Mouse (Mus musculus) right cerebral cortex, postnatal 10 days (tissue): ENCODE data around the gene Uqcc1.

Experiments used
- DNase-seq, 2 experiments: peaks; one replicate each; pipeline ENCODE4 v3.0.0; 2021; ENCODE audit warnings: low spot score in 2 of 2

The Uqcc1 gene

DNA sequence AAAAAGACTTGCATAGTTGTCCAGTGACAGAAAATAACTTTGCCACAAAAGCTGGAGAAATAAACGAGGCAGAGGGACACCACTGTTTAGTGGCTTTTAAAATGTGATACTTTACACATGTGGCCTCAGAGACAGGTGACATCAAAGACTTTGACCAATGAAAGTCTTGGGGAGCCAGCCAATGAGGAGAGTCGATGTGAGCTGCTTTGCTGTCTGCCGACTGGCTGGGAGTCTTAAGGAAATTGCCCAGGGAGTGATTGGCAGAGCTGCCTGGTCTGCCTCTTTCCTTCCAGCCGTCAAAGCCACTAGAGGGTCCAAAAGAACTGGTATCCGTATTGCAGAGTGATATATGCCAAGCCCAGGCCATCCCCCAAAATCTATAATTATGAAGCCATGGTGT lies 115.3 kb downstream of the Uqcc1 start:
- DNase-seq: peak; percentile 56 to 78

DNA sequence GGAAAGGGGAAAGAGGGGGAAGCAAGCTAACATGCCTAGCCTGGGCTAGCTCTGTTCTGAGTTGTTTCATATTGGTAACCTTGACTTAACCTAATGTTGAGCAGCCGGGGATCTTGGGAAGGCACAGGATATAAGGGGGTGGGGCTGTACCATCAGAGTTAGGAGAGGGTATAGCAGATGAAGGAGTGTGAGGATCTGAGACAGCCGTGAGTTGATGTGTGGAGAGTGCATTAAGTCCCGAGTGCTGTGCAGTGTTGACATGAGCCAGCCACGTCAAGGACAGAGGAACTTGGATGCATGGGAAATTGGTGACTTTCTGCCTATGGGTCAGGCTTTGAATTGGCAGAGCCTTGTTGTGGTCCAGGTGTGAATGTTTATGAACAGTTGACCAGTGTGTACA lies 117.5 kb downstream of the Uqcc1 start:
- DNase-seq: no peak

GRCm38 (mm10) chr2:155811821-155812396 lies 118.2 kb downstream of the Uqcc1 start:
- DNase-seq: peak; percentile 85 to 86

- DNase-seq: no peak
These were observed 120.5 kb downstream of the Uqcc1 start for GRCm38 (mm10) chr2:155809620-155810019.

- no peak for DNase-seq
These were observed 122.7 kb downstream of the Uqcc1 start for GRCm38 (mm10) chr2:155807408-155807807.

DNA sequence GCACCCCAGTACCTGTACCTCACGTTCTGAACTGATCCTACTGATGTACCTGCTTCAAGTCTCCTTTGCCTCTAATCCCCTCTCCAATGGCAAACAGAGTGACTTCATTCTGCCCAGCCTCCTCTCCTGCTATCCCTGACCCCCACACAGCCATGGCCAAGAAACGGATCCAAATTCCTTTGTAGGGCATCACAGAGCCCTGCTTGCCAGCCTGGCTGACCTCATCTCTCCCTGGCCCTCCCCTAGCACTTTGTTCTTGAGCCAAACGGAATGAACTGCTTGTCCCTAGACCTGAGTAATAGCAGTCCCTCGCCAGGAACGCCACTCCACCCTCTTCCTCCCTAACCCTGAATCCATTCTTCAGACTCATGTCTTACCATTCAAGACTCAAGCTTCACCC lies 123.6 kb downstream of the Uqcc1 start:
- no peak for DNase-seq

- no peak for DNase-seq
These were observed 124.2 kb downstream of the Uqcc1 start for GRCm38 (mm10) chr2:155805925-155806255.

- no peak for DNase-seq
These were observed 124.7 kb downstream of the Uqcc1 start for GRCm38 (mm10) chr2:155805231-155805924.

GRCm38 (mm10) chr2:155804053-155804452 lies 126.1 kb downstream of the Uqcc1 start:
- no peak for DNase-seq

- DNase-seq: no peak
These were observed 127.3 kb downstream of the Uqcc1 start for GRCm38 (mm10) chr2:155802761-155803160.

DNA sequence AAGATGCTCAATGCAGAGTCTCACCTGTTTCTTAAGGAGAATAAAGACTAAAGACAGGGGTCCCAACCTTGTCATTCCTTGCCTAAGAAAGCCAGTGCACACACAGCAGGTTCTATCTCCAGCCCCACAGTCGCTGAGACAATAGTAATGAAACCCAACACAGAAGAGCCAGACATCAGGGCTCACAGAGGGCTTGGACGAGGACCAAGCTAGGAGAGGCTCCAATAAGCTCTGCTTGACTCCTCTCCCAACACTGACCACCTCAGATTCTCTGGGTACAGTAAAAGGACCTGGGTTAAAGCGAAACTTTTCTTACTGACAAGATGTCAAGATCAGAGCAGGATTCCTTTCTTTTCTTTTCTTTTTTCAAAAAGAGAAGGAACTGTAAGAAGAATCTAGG lies 131.5 kb downstream of the Uqcc1 start:
- DNase-seq: no peak
